Mouse (Mus musculus): Measurements from ENCODE around the gene Rrp15. TPM values are rescaled to one million over a fixed set of nuclear protein-coding genes. Genes with fewer than 3 reads are reported as not detected.
"Not testable (repeated sequence)": the region's sequence is repeated elsewhere in the genome, so short reads cannot be mapped to it uniquely, and the experiment has no call there.

Gene Rrp15
- polyA plus RNA-seq, 1 experiment from 2014 or later = 79.7 TPM

- H3K9me3 ChIP-seq (ENCODE audit: low read depth, low read length) = no peaks in the 10 kb centered on the region
- no peak overlapping the region for H3K27ac ChIP-seq (ENCODE audit: low read depth)
- no peak overlapping the region for H3K4me2 ChIP-seq
- peak; percentile 38 for TF ChIP-seq CTCF (IDR thresholded peaks at IDR 0.05; ENCODE audit: low read depth)
- DNase-seq (peak; percentile 9), ATAC-seq (ENCODE audit: insufficient read depth) (no peak)
- H3K4me3 ChIP-seq (ENCODE audit: low read depth, low read length) = no peak overlapping the region
- no peaks in the 10 kb centered on the region for H3K27me3 ChIP-seq (ENCODE audit: insufficient read depth, low read length)
- no peaks in the 10 kb centered on the region for H3K4me1 ChIP-seq (ENCODE audit: insufficient read depth)
- WGBS = 62% methylated on average over 5 of the region's 5 CpGs
- H3K36me3 ChIP-seq (ENCODE audit: insufficient read depth) = no peaks in the 10 kb centered on the region
- no peak overlapping the region for H3K9ac ChIP-seq
These were observed 21.5 kb upstream of the Rrp15 start for GRCm38 (mm10) chr1:186770659-186771058.

- Histone ChIP-seq H3K9me3 (ENCODE audit: low read depth, low read length) (no peaks in the 10 kb centered on the region), H3K36me3 (ENCODE audit: insufficient read depth) (no peaks in the 10 kb centered on the region), H3K27me3 (ENCODE audit: insufficient read depth, low read length) (no peaks in the 10 kb centered on the region), H3K27ac (ENCODE audit: low read depth) (no peak overlapping the region), H3K4me2 (no peak overlapping the region), H3K9ac (no peak overlapping the region), H3K4me3 (ENCODE audit: low read depth, low read length) (no peak overlapping the region), H3K4me1 (ENCODE audit: insufficient read depth) (no peaks in the 10 kb centered on the region)
- no peak for DNase-seq
- TF ChIP-seq CTCF (IDR thresholded peaks at IDR 0.05; ENCODE audit: low read depth) = no peak
- 79% methylated on average over 1 of the region's 1 CpGs for WGBS
- ATAC-seq (ENCODE audit: insufficient read depth) = no peak
These were observed 19.2 kb upstream of the Rrp15 start for GRCm38 (mm10) chr1:186768392-186768791.

GRCm38 (mm10) chr1:186763451-186763850, 14.3 kb upstream of the Rrp15 start:
- WGBS = 64% methylated on average over 6 of the region's 6 CpGs
- not testable (repeated sequence) for H3K36me3 ChIP-seq (ENCODE audit: insufficient read depth); H3K4me3 ChIP-seq (ENCODE audit: low read depth, low read length); H3K9me3 ChIP-seq (ENCODE audit: low read depth, low read length); H3K27ac ChIP-seq (ENCODE audit: low read depth); ATAC-seq (ENCODE audit: insufficient read depth); H3K27me3 ChIP-seq (ENCODE audit: insufficient read depth, low read length); H3K4me2 ChIP-seq; DNase-seq; H3K9ac ChIP-seq; H3K4me1 ChIP-seq (ENCODE audit: insufficient read depth)

- Histone ChIP-seq H3K9ac (peak overlapping the region; percentile 83), H3K4me3 (ENCODE audit: low read depth, low read length) (peak overlapping the region; percentile 71), H3K4me1 (ENCODE audit: insufficient read depth) (no peaks in the 10 kb centered on the region), H3K9me3 (ENCODE audit: low read depth, low read length) (no peaks in the 10 kb centered on the region), H3K27me3 (ENCODE audit: insufficient read depth, low read length) (no peaks in the 10 kb centered on the region), H3K36me3 (ENCODE audit: insufficient read depth) (no peaks in the 10 kb centered on the region), H3K27ac (ENCODE audit: low read depth) (peak overlapping the region; percentile 61; the same call in 1 of the 2 replicates), H3K4me2 (peak overlapping the region; percentile 71)
- TF ChIP-seq CTCF (IDR thresholded peaks at IDR 0.05; ENCODE audit: low read depth) = no peak
- DNase-seq = no peak
- 32% methylated on average over 10 of the region's 10 CpGs for WGBS
- peak; percentile 73 for ATAC-seq (ENCODE audit: insufficient read depth)
These were observed 621 bp upstream of the Rrp15 start for GRCm38 (mm10) chr1:186749675-186750283.

- no peak overlapping the region for H3K27ac ChIP-seq (ENCODE audit: low read depth)
- no peak overlapping the region for H3K4me2 ChIP-seq
- H3K4me3 ChIP-seq (ENCODE audit: low read depth, low read length) = no peak overlapping the region
- peaks cover 43% of the 10 kb centered on the region for H3K36me3 ChIP-seq (ENCODE audit: insufficient read depth)
- H3K9me3 ChIP-seq (ENCODE audit: low read depth, low read length) = no peaks in the 10 kb centered on the region
- H3K27me3 ChIP-seq (ENCODE audit: insufficient read depth, low read length) = no peaks in the 10 kb centered on the region
- ATAC-seq (ENCODE audit: insufficient read depth) = no peak
- no peak for TF ChIP-seq CTCF (IDR thresholded peaks at IDR 0.05; ENCODE audit: low read depth)
- WGBS = 45% methylated on average over 7 of the region's 7 CpGs
- H3K4me1 ChIP-seq (ENCODE audit: insufficient read depth) = peaks cover 4% of the 10 kb centered on the region; the same call in 1 of the 2 replicates
- no peak overlapping the region for H3K9ac ChIP-seq
- peak; percentile 32 for DNase-seq
These were observed 9.3 kb downstream of the Rrp15 start for GRCm38 (mm10) chr1:186739828-186740227.

- 83% methylated on average over 5 of the region's 5 CpGs for WGBS
- TF ChIP-seq CTCF (IDR thresholded peaks at IDR 0.05; ENCODE audit: low read depth) = no peak
- DNase-seq = no peak
These were observed 13.6 kb downstream of the Rrp15 start for GRCm38 (mm10) chr1:186735537-186735936.

GRCm38 (mm10) chr1:186733052-186733451, 16.1 kb downstream of the Rrp15 start:
- no peaks in the 10 kb centered on the region for H3K4me1 ChIP-seq (ENCODE audit: insufficient read depth)
- WGBS = 93% methylated on average over 8 of the region's 8 CpGs
- no peak overlapping the region for H3K27ac ChIP-seq (ENCODE audit: low read depth)
- no peak for DNase-seq
- peaks cover 33% of the 10 kb centered on the region for H3K36me3 ChIP-seq (ENCODE audit: insufficient read depth)
- H3K4me2 ChIP-seq = no peak overlapping the region
- H3K9ac ChIP-seq = no peak overlapping the region
- H3K27me3 ChIP-seq (ENCODE audit: insufficient read depth, low read length) = no peaks in the 10 kb centered on the region
- no peak for ATAC-seq (ENCODE audit: insufficient read depth)
- H3K4me3 ChIP-seq (ENCODE audit: low read depth, low read length) = no peak overlapping the region
- TF ChIP-seq CTCF (IDR thresholded peaks at IDR 0.05; ENCODE audit: low read depth) = no peak
- H3K9me3 ChIP-seq (ENCODE audit: low read depth, low read length) = no peaks in the 10 kb centered on the region

More at GRCm38 (mm10) chr1:186735537-186735936, 13.6 kb downstream of the Rrp15 start:
- Histone ChIP-seq H3K36me3 (ENCODE audit: insufficient read depth) (peaks cover 48% of the 10 kb centered on the region), H3K4me2 (no peak overlapping the region), H3K27ac (ENCODE audit: low read depth) (no peak overlapping the region), H3K4me1 (ENCODE audit: insufficient read depth) (no peaks in the 10 kb centered on the region), H3K27me3 (ENCODE audit: insufficient read depth, low read length) (no peaks in the 10 kb centered on the region), H3K9ac (no peak overlapping the region), H3K9me3 (ENCODE audit: low read depth, low read length) (no peaks in the 10 kb centered on the region), H3K4me3 (ENCODE audit: low read depth, low read length) (no peak overlapping the region)
- ATAC-seq (ENCODE audit: insufficient read depth) = no peak
